Mouse (Mus musculus): ENCODE data around the gene Slc32a1.

DNA sequence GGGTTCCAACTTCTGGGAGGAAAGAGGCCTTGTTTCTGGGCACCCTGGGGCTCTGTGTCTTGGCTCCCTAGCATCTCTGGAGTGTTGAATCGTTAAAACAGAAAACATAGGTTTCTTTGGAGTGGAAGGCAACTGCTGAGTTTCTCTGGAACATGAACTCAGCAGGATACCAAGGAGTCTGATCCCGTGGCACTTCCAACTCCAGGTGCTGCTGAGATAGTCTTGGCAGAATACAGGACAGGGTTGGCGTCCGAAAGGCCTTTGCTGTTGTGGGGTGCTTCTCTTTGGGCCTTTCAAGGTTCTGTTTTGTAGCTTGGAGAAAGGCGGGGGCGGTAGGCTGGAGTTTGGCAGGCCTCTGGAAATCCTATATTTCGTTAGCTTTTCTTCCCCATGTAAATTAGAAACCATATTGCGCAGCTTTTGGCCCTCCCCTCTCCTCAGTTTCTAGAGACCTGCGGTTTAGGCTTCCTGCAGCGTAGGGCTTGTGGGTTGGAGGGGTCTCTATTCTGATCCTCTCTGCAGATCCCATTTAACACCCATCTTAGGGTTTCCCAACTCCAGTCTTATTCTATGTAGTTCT, 2.2 kb downstream of the Slc32a1 start:
- TF ChIP-seq POLR2A (IDR thresholded peaks at IDR 0.05; ENCODE audit: low read depth, low read length) (no peak), CTCF (IDR thresholded peaks at IDR 0.05; ENCODE audit: extremely low read depth, insufficient read depth, insufficient read length, insufficient replicate concordance) (no peak)
